Mouse (Mus musculus): Measurements from ENCODE around the gene Ppm1l. TPM values are rescaled to one million over a fixed set of nuclear protein-coding genes. Genes with fewer than 3 reads are reported as not detected.
"Not testable (repeated sequence)": the region's sequence is repeated elsewhere in the genome, so short reads cannot be mapped to it uniquely, and the experiment has no call there.

Gene Ppm1l
- total and polyA plus RNA-seq, 2 experiments from 2014 or later, result 20.1 to 31.8 TPM

- no peak overlapping the region for H3K4me3 ChIP-seq (ENCODE audit: low read depth, low read length)
- H3K9ac ChIP-seq (replicated peaks; ENCODE audit: low read length, poor library complexity, severe bottlenecking), result no peak overlapping the region
- 89% methylated on average over 6 of the region's 6 CpGs for WGBS
- no peak overlapping the region for H3K27ac ChIP-seq (ENCODE audit: low read depth, low read length)
- no peak for TF ChIP-seq CTCF (IDR thresholded peaks at IDR 0.05)
- no peak for ATAC-seq (ENCODE audit: low FRiP score)
- no peak for DNase-seq (ENCODE audit: low spot score)
- H3K4me1 ChIP-seq (ENCODE audit: insufficient read depth, low read length), result no peaks in the 10 kb centered on the region
- H3K4me2 ChIP-seq (ENCODE audit: low read depth, low read length, poor library complexity, severe bottlenecking), result no peak overlapping the region
- no peaks in the 10 kb centered on the region for H3K9me3 ChIP-seq (ENCODE audit: low read length)
- H3K27me3 ChIP-seq (ENCODE audit: insufficient read depth, low read length), result no peaks in the 10 kb centered on the region
- H3K36me3 ChIP-seq (ENCODE audit: insufficient read depth, low read length), result peaks cover 5% of the 10 kb centered on the region; the same call in 1 of the 2 replicates
Measured at GRCm38 (mm10) chr3:69555511-69555910, 238.8 kb downstream of the Ppm1l start.

- no peak for ATAC-seq (ENCODE audit: low FRiP score)
- no peak for TF ChIP-seq CTCF (IDR thresholded peaks at IDR 0.05)
- 83% methylated on average over 12 of the region's 12 CpGs for WGBS
Measured at GRCm38 (mm10) chr3:69556092-69556778, 239.6 kb downstream of the Ppm1l start.

GRCm38 (mm10) chr3:69559316-69559974 is 242.8 kb downstream of the Ppm1l start:
- Histone ChIP-seq H3K27me3 (ENCODE audit: insufficient read depth, low read length) (no peaks in the 10 kb centered on the region), H3K36me3 (ENCODE audit: insufficient read depth, low read length) (no peaks in the 10 kb centered on the region), H3K4me2 (ENCODE audit: low read depth, low read length, poor library complexity, severe bottlenecking) (no peak overlapping the region), H3K4me1 (ENCODE audit: insufficient read depth, low read length) (no peaks in the 10 kb centered on the region), H3K9ac (replicated peaks; ENCODE audit: low read length, poor library complexity, severe bottlenecking) (no peak overlapping the region), H3K4me3 (ENCODE audit: low read depth, low read length) (no peak overlapping the region), H3K9me3 (ENCODE audit: low read length) (no peaks in the 10 kb centered on the region), H3K27ac (ENCODE audit: low read depth, low read length) (no peak overlapping the region)
- 87% methylated on average over 6 of the region's 6 CpGs for WGBS
- ATAC-seq (ENCODE audit: low FRiP score) (no peak), DNase-seq (ENCODE audit: low spot score) (no peak)
- no peak for TF ChIP-seq CTCF (IDR thresholded peaks at IDR 0.05)

More at GRCm38 (mm10) chr3:69556092-69556778, 239.6 kb downstream of the Ppm1l start:
- Histone ChIP-seq H3K9me3 (ENCODE audit: low read length) (no peaks in the 10 kb centered on the region), H3K27ac (ENCODE audit: low read depth, low read length) (no peak overlapping the region), H3K27me3 (ENCODE audit: insufficient read depth, low read length) (no peaks in the 10 kb centered on the region), H3K4me1 (ENCODE audit: insufficient read depth, low read length) (no peaks in the 10 kb centered on the region), H3K36me3 (ENCODE audit: insufficient read depth, low read length) (peaks cover 5% of the 10 kb centered on the region; the same call in 1 of the 2 replicates), H3K4me3 (ENCODE audit: low read depth, low read length) (no peak overlapping the region), H3K9ac (replicated peaks; ENCODE audit: low read length, poor library complexity, severe bottlenecking) (no peak overlapping the region), H3K4me2 (ENCODE audit: low read depth, low read length, poor library complexity, severe bottlenecking) (no peak overlapping the region)
- no peak for DNase-seq (ENCODE audit: low spot score)

- Histone ChIP-seq H3K36me3 (ENCODE audit: insufficient read depth, low read length) (no peaks in the 10 kb centered on the region), H3K27ac (ENCODE audit: low read depth, low read length) (no peak overlapping the region), H3K4me1 (ENCODE audit: insufficient read depth, low read length) (no peaks in the 10 kb centered on the region), H3K4me3 (ENCODE audit: low read depth, low read length) (no peak overlapping the region), H3K27me3 (ENCODE audit: insufficient read depth, low read length) (no peaks in the 10 kb centered on the region), H3K9ac (replicated peaks; ENCODE audit: low read length, poor library complexity, severe bottlenecking) (no peak overlapping the region), H3K4me2 (ENCODE audit: low read depth, low read length, poor library complexity, severe bottlenecking) (no peak overlapping the region), H3K9me3 (ENCODE audit: low read length) (no peaks in the 10 kb centered on the region)
- TF ChIP-seq CTCF (IDR thresholded peaks at IDR 0.05), result no peak
- ATAC-seq (ENCODE audit: low FRiP score), result no peak
- 89% methylated on average over 7 of the region's 7 CpGs for WGBS
- DNase-seq (ENCODE audit: low spot score), result no peak
Measured at GRCm38 (mm10) chr3:69559975-69560330, 243.3 kb downstream of the Ppm1l start.

GRCm38 (mm10) chr3:69561686-69562085 is 245.0 kb downstream of the Ppm1l start:
- Histone ChIP-seq H3K27me3 (ENCODE audit: insufficient read depth, low read length) (no peaks in the 10 kb centered on the region), H3K4me1 (ENCODE audit: insufficient read depth, low read length) (no peaks in the 10 kb centered on the region), H3K4me3 (ENCODE audit: low read depth, low read length) (no peak overlapping the region), H3K9me3 (ENCODE audit: low read length) (no peaks in the 10 kb centered on the region), H3K9ac (replicated peaks; ENCODE audit: low read length, poor library complexity, severe bottlenecking) (no peak overlapping the region), H3K27ac (ENCODE audit: low read depth, low read length) (no peak overlapping the region), H3K4me2 (ENCODE audit: low read depth, low read length, poor library complexity, severe bottlenecking) (no peak overlapping the region), H3K36me3 (ENCODE audit: insufficient read depth, low read length) (no peaks in the 10 kb centered on the region)
- DNase-seq (ENCODE audit: low spot score) (no peak), ATAC-seq (ENCODE audit: low FRiP score) (no peak)
- TF ChIP-seq CTCF (IDR thresholded peaks at IDR 0.05), result no peak
- WGBS, result 74% methylated on average over 5 of the region's 5 CpGs

- no peaks in the 10 kb centered on the region for H3K9me3 ChIP-seq (ENCODE audit: low read length)
- H3K36me3 ChIP-seq (ENCODE audit: insufficient read depth, low read length), result no peaks in the 10 kb centered on the region
- 96% methylated on average over 5 of the region's 6 CpGs for WGBS
- H3K4me1 ChIP-seq (ENCODE audit: insufficient read depth, low read length), result no peaks in the 10 kb centered on the region
- DNase-seq (ENCODE audit: low spot score) (no peak), ATAC-seq (ENCODE audit: low FRiP score) (no peak)
- no peak overlapping the region for H3K9ac ChIP-seq (replicated peaks; ENCODE audit: low read length, poor library complexity, severe bottlenecking)
- H3K27me3 ChIP-seq (ENCODE audit: insufficient read depth, low read length), result no peaks in the 10 kb centered on the region
- no peak overlapping the region for H3K4me3 ChIP-seq (ENCODE audit: low read depth, low read length)
- H3K27ac ChIP-seq (ENCODE audit: low read depth, low read length), result no peak overlapping the region
- no peak for TF ChIP-seq CTCF (IDR thresholded peaks at IDR 0.05)
- no peak overlapping the region for H3K4me2 ChIP-seq (ENCODE audit: low read depth, low read length, poor library complexity, severe bottlenecking)
Measured at GRCm38 (mm10) chr3:69563406-69563805, 246.7 kb downstream of the Ppm1l start.

- not testable (repeated sequence) for H3K27ac ChIP-seq (ENCODE audit: low read depth, low read length); H3K4me1 ChIP-seq (ENCODE audit: insufficient read depth, low read length); H3K27me3 ChIP-seq (ENCODE audit: insufficient read depth, low read length); H3K4me2 ChIP-seq (ENCODE audit: low read depth, low read length, poor library complexity, severe bottlenecking); H3K9me3 ChIP-seq (ENCODE audit: low read length); H3K9ac ChIP-seq (replicated peaks; ENCODE audit: low read length, poor library complexity, severe bottlenecking); H3K36me3 ChIP-seq (ENCODE audit: insufficient read depth, low read length); DNase-seq (ENCODE audit: low spot score); H3K4me3 ChIP-seq (ENCODE audit: low read depth, low read length); ATAC-seq (ENCODE audit: low FRiP score)
- 100% methylated on average over 1 of the region's 1 CpGs for WGBS
Measured at GRCm38 (mm10) chr3:69565586-69565985, 248.9 kb downstream of the Ppm1l start.
